Mouse (Mus musculus) CH12.LX (cell line): ENCODE results near the gene Fam186b. TPM values are rescaled to one million over a fixed set of nuclear protein-coding genes. Genes with fewer than 3 reads are reported as not detected.
A peak's percentile ranks its signal among the peaks of the same experiment; 100 is the strongest.

Experiments used
- DNase-seq: peaks from one replicate; pipeline ENCODE4 v3.0.0-alpha.2; 2013; ENCODE audit errors: extremely low read depth
- H3K27ac ChIP-seq: 2 replicates; pipeline ENCODE4 v1.5.1; 2012; ENCODE audit warnings: low read depth, mild to moderate bottlenecking, control low read depth, moderate library complexity; ENCODE audit not compliant: insufficient read depth
- H3K27me3 ChIP-seq: replicated peaks from 2 replicates; pipeline ENCODE3; 2012; ENCODE audit warnings: inconsistent platforms
- H3K36me3 ChIP-seq, 2 experiments: replicated peaks in 1 of 2; 2 replicates each; pipeline versions ENCODE3 to v1.6.1; 2012; ENCODE audit warnings: inconsistent platforms in 1 of 2, low read length in 1 of 2, mild to moderate bottlenecking in 1 of 2, mixed read lengths in 1 of 2, moderate library complexity in 1 of 2; ENCODE audit not compliant: control insufficient read depth in 1 of 2, insufficient read depth in 1 of 2
- H3K4me1 ChIP-seq, 2 experiments: 2 replicates each; pipeline ENCODE4 v1.6.1; 2012; ENCODE audit warnings: inconsistent platforms in 1 of 2, moderate library complexity in 1 of 2; ENCODE audit not compliant: insufficient read depth in 2 of 2, control insufficient read depth in 1 of 2
- H3K4me2 ChIP-seq: 2 replicates; pipeline ENCODE4 v1.6.1; 2012; ENCODE audit warnings: low read depth, mild to moderate bottlenecking, control low read depth; ENCODE audit not compliant: poor library complexity, insufficient read depth, severe bottlenecking
- H3K4me3 ChIP-seq, 3 experiments: fragments of 150-350 bp in 1 of 3; sonication (generic) in 1 of 3; replicated peaks in 1 of 3; 2 replicates each; pipeline versions ENCODE3 to v1.5.1; 2011 to 2012; ENCODE audit warnings: low read depth in 2 of 3, low read length in 2 of 3, mild to moderate bottlenecking in 2 of 3, moderate library complexity in 2 of 3, control low read depth in 1 of 3, improper control_type of control experiment in 1 of 3, inconsistent platforms in 1 of 3, mixed read lengths in 1 of 3; ENCODE audit not compliant: poor library complexity in 1 of 3
- H3K79me2 ChIP-seq: replicated peaks from 2 replicates; pipeline ENCODE4 v1.6.1; 2012; ENCODE audit warnings: mild to moderate bottlenecking, moderate library complexity; ENCODE audit not compliant: control insufficient read depth, poor library complexity, insufficient read depth, severe bottlenecking; ENCODE audit errors: extremely low read depth
- H3K9ac ChIP-seq: 2 replicates; pipeline ENCODE4 v1.6.1; 2012; ENCODE audit warnings: low read depth, mild to moderate bottlenecking, control low read depth, moderate library complexity; ENCODE audit not compliant: insufficient read depth
- H3K9me3 ChIP-seq: replicated peaks from 2 replicates; pipeline ENCODE3; 2012; ENCODE audit warnings: low read length, inconsistent platforms, mixed read lengths
- BHLHE40 ChIP-seq: IDR thresholded peaks from 2 replicates; pipeline ENCODE4 v1.6.1; 2011; ENCODE audit warnings: mild to moderate bottlenecking, low read depth, low read length, improper control_type of control experiment
- EP300 ChIP-seq: IDR thresholded peaks from 2 replicates; pipeline ENCODE4 v1.6.1; 2011; ENCODE audit warnings: low read length, improper control_type of control experiment
- ETS1 ChIP-seq: conservative IDR thresholded peaks from 2 replicates; pipeline ENCODE4 v1.6.1; 2012; ENCODE audit warnings: low read depth, mild to moderate bottlenecking, inconsistent platforms, low read length, improper control_type of control experiment, moderate library complexity
- IRF4 ChIP-seq: IDR thresholded peaks from 2 replicates; pipeline ENCODE4 v1.6.1; 2014; ENCODE audit warnings: low read depth, mild to moderate bottlenecking, inconsistent platforms, low read length, improper control_type of control experiment
- MAX ChIP-seq: IDR thresholded peaks from 2 replicates; pipeline ENCODE4 v1.6.1; 2011; ENCODE audit warnings: low read length, improper control_type of control experiment
- POLR2AphosphoS2 ChIP-seq: IDR thresholded peaks from 2 replicates; pipeline ENCODE4 v1.6.1; 2011; ENCODE audit warnings: low read depth, low read length, improper control_type of control experiment
- RAD21 ChIP-seq: IDR thresholded peaks from 2 replicates; pipeline ENCODE4 v1.6.1; 2011; ENCODE audit warnings: low read depth, mild to moderate bottlenecking, low read length, improper control_type of control experiment, moderate library complexity
- SIN3A ChIP-seq: IDR thresholded peaks from 2 replicates; pipeline ENCODE4 v1.6.1; 2012; ENCODE audit warnings: low read length, improper control_type of control experiment, inconsistent platforms
- TBP ChIP-seq: conservative IDR thresholded peaks from 2 replicates; pipeline ENCODE4 v1.6.1; 2011; ENCODE audit warnings: low read depth, low read length, improper control_type of control experiment
- ZKSCAN1 ChIP-seq: IDR thresholded peaks from 2 replicates; pipeline ENCODE4 v1.6.1; 2012; ENCODE audit warnings: low read depth, inconsistent platforms, low read length, improper control_type of control experiment, borderline replicate concordance
- dilution Hi-C: fragments of 300-500 bp; cut with MboI; formaldehyde crosslinking; loops from 2 replicates; pipeline ENCODE4 v1.14.3; 2020; ENCODE audit warnings: low sequenced_read_pairs; ENCODE audit not compliant: extremely low pct_unique_long_range_greater_than_20kb, extremely low pct_ligation_motif_present
- in situ Hi-C: fragments of 300-500 bp; cut with MboI; formaldehyde crosslinking; loops from 3 replicates; pipeline ENCODE4 v1.14.3; 2019; ENCODE audit warnings: low sequenced_read_pairs, low pct_ligation_motif_present, low pct_unique_long_range_greater_than_20kb, mixed read lengths
- polyA plus RNA-seq: library from polyadenylated mRNA; unstranded; fragments of >175 nt; gene quantifications from 2 replicates; pipeline ENCODE4 v1.2.1, GENCODE M21; 2012; ENCODE audit warnings: low read depth; ENCODE audit not compliant: insufficient read length
- total RNA-seq, 2 experiments: library from RNA; depleted of rRNA; stranded (reverse); fragments of 300-350 nt in 1 of 2; fragments of >200 nt in 1 of 2; gene quantifications; 2 replicates each; pipeline ENCODE4 v1.2.3; 2012 to 2014

Fam186b gene
- total and polyA plus RNA-seq, 3 experiments: 0.04 to 0.11 TPM; not detected in 1

DNA sequence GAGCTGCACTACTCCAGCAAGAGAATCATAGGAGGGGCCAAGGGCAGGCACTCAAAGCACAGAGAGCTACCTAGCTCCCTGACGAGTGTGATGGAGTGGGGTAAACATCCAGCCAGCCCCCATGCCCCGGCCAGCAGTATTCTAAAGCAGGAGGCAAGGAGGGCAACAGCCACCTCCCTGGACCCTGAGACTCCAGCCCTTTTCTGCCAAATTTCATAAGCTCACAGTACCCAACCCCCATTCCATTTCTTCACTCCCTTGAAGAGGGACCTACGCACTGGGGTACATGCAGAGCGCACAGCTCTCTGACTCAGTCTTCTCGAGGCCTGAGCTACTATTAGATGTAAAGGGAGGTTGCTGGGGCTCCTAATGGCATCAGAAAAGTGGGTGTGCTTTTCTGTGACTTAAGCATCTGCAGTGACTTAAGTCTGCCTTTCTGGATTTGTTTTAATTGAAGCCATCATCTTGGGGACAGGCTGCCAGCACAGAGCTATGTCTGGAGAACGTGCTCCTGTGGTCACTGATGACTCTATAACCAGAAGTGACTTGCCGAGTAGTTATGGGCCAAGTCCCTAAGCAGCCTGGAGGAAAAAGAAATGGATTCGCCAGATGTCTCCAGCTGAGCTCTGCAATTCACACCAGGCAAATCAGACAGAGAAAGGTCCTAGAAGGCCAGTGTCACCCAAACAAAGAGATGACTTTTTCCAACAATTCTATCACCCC is 48.6 kb upstream of the Fam186b start:
- Histone ChIP-seq H3K9ac (no peak overlapping the region), H3K27me3 (no peaks in the 10 kb centered on the region), H3K4me1 (peaks cover 61 to 98% of the 10 kb centered on the region in 2 experiments), H3K4me3 (no peak overlapping the region), H3K36me3 (peaks cover 0 to 15% of the 10 kb centered on the region in 2 experiments), H3K79me2 (peaks cover 12% of the 10 kb centered on the region), H3K27ac (no peak overlapping the region), H3K9me3 (no peaks in the 10 kb centered on the region), H3K4me2 (no peak overlapping the region)
- in situ Hi-C loops: no loop called here
- DNase-seq: no peak
- no peak for TF ChIP-seq RAD21
- dilution Hi-C loops: no loop called here

DNA sequence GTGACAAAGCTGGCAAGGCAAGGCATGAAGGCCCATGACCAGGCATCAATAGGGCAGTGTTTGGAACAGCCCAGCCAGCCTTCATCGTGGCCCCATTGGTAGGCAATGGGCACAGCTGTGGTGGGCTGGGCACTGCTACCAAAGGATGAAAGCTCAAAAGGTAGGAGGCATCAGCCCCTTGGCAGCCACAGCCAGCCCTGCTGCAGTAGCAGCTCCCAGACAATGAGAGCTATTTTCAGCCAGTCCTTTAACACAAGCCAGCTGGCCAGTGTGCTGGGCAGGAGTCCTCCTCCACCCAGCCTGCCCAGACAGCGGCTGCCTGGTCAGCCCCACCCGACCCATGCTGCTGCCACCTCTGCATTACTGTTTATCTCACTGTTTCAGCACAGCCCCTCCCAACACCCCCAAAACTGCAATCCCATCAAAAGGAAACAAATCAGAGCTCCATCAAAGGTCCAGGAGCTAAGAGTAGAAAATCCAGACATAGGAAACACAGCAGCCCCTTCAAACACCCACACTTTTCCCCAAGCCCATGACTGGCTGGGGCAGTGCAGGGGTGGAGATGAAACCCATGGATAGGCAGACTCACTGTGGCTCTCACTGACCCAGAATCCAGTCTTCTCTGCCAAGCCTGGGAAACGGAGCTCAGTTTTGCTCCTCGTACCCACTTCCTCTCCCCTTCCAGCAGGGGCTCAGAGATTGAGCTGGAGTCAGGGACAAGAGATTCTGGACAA is 47.9 kb upstream of the Fam186b start:
- Histone ChIP-seq H3K79me2 (peaks cover 12% of the 10 kb centered on the region), H3K36me3 (peaks cover 0 to 15% of the 10 kb centered on the region in 2 experiments), H3K9ac (no peak overlapping the region), H3K27me3 (no peaks in the 10 kb centered on the region), H3K4me3 (peak overlapping the region in 1 of 3 experiments; percentile 2), H3K4me2 (no peak overlapping the region), H3K4me1 (peaks cover 61 to 99% of the 10 kb centered on the region in 2 experiments), H3K9me3 (no peaks in the 10 kb centered on the region), H3K27ac (no peak overlapping the region)
- in situ Hi-C loops: no loop called here
- DNase-seq: no peak
- dilution Hi-C loops: no loop called here
- TF ChIP-seq TBP (no peak), EP300 (no peak), POLR2AphosphoS2 (no peak), ZKSCAN1 (no peak), IRF4 (no peak)

- Histone ChIP-seq H3K27ac (no peak overlapping the region), H3K4me2 (peak overlapping the region; percentile 59)
- TF ChIP-seq POLR2AphosphoS2 (no peak), EP300 (peak; percentile 7; the same call in 1 of the 2 replicates), BHLHE40 (0 out of 2 replicates have a peak, but pooled peaks have one; percentile 27), SIN3A (no peak), IRF4 (peak; percentile 33; the same call in 1 of the 2 replicates), ETS1 (peak; percentile 23; the same call in 1 of the 2 replicates), MAX (peak; percentile 42; the same call in 1 of the 2 replicates)
- TF ChIP-seq, all 38 proteins: peak for 5
- H3K4me1 ChIP-seq: peaks cover 62 to 93% of the 10 kb centered on the region in 2 experiments
- in situ Hi-C loops (no loop called here), dilution Hi-C loops (no loop called here)
- H3K79me2 ChIP-seq: peaks cover 12% of the 10 kb centered on the region
- no peaks in the 10 kb centered on the region for H3K9me3 ChIP-seq
- H3K27me3 ChIP-seq: no peaks in the 10 kb centered on the region
- H3K4me3 ChIP-seq: no peak overlapping the region
- peaks cover 0 to 23% of the 10 kb centered on the region in 2 experiments for H3K36me3 ChIP-seq
- H3K9ac ChIP-seq: 0 out of 2 replicates have a peak overlapping the region, but pooled peaks have one; percentile 2
- DNase-seq: peak; percentile 49
Measured at GRCm38 (mm10) chr15:99342194-99342981, 46.7 kb upstream of the Fam186b start.
